Comparison of ENCODE assay signal across 8 mouse cellular contexts in the genomic region with DNA sequence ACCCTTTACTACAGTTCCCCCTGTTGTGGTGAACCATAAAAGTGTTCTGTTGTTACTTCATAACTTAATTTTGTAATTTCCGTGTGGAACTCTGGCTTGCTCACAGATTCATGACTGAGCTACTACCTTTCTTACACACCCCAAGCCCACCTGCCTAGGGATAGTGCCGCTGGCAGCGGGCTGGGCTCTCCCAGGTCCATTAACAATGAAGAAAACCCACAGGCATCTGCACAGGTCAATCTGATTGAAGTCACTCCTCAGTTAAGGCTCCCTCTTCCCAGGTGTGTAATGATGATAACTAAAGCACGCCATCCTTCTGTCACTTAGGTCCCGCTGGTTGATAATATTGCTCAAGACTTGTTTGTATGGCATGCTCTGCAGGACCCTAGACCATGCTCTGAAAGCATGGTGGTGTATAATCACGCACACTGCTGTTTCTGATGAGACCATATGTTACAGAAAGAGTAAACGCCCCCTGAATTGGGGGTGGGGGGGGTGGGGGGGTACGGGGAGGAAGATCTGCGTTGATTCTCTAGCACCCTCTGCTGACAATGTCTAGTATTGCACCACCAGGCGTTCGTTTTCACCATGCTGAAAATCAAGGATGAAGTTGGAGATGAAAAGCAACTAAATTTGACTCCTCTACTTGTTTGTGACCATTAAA. TPM values are rescaled to one million over a fixed set of nuclear protein-coding genes. Genes with fewer than 3 reads are reported as not detected.
DNase-seq lines count a peak whose midpoint lies in the region; ATAC-seq lines count a peak whose summit lies in the region.

No protein-coding gene starts in this region.

- H3K9me3 ChIP-seq in heart, embryonic 12.5 days (replicated peaks), result no peaks in the 10 kb centered on the region
- no peaks in the 10 kb centered on the region for H3K9me3 ChIP-seq in midbrain, embryonic 13.5 days

- intact Hi-C loops in heart, postnatal 10 days (cut with DNase I), result loop anchor here (1.0 kb wide), 1 partner anchor 77 kb away; no protein-coding TSS in a partner anchor
- intact Hi-C loops in left cerebral cortex, postnatal 25 days (cut with DNase I), result loop anchor here (2.0 kb wide), 1 partner anchor 77 kb away; no protein-coding TSS in a partner anchor

- H3K4me3 ChIP-seq in heart, embryonic 12.5 days, result no peak overlapping the region
- H3K4me3 ChIP-seq in midbrain, embryonic 13.5 days (replicated peaks), result no peak overlapping the region

- ATAC-seq in heart, embryonic 12.5 days (ENCODE audit: insufficient number of reproducible peaks, low FRiP score), result no peak
- ATAC-seq in midbrain, embryonic 13.5 days, result peak; percentile 64; the same call in 1 of the 2 replicates

- no peak overlapping the region for H3K27ac ChIP-seq in heart, embryonic 12.5 days (ENCODE audit: poor library complexity, severe bottlenecking)
- no peak overlapping the region for H3K27ac ChIP-seq in midbrain, embryonic 13.5 days

- H3K4me1 ChIP-seq in heart, embryonic 12.5 days (replicated peaks), result 0 out of 2 replicates have a peak, but pooled peaks cover 3% of the 10 kb centered on the region
- H3K4me1 ChIP-seq in midbrain, embryonic 13.5 days (replicated peaks), result peaks cover 6% of the 10 kb centered on the region

- 32% methylated on average over 11 of the region's 11 CpGs for WGBS in heart, embryonic 12.5 days
- WGBS in midbrain, embryonic 13.5 days, result 36% methylated on average over 11 of the region's 11 CpGs

- H3K4me2 ChIP-seq in heart, embryonic 12.5 days, result peak overlapping the region; percentile 28; the same call in 1 of the 2 replicates
- H3K4me2 ChIP-seq in midbrain, embryonic 13.5 days (replicated peaks), result no peak overlapping the region; the same call in 1 of the 2 replicates

- no peaks in the 10 kb centered on the region for H3K36me3 ChIP-seq in heart, embryonic 12.5 days
- H3K36me3 ChIP-seq in midbrain, embryonic 13.5 days, result no peaks in the 10 kb centered on the region

- peaks cover 4% of the 10 kb centered on the region; the same call in 1 of the 2 replicates for H3K27me3 ChIP-seq in heart, embryonic 12.5 days (replicated peaks)
- no peaks in the 10 kb centered on the region for H3K27me3 ChIP-seq in midbrain, embryonic 13.5 days

- no peak overlapping the region for H3K9ac ChIP-seq in heart, embryonic 12.5 days
- no peak overlapping the region for H3K9ac ChIP-seq in midbrain, embryonic 13.5 days (replicated peaks)

- no peak for DNase-seq in heart, adult 11 months
- peak; percentile 27 to 52 for DNase-seq in CD8-positive naive resting alpha-beta T cell, adult 2 months (ENCODE audit: low read depth in 2 of 2, low spot score in 2 of 2)
- peak; percentile 46 for DNase-seq in c-Kit-positive CD71-negative TER-119-negative erythroid progenitor cells, embryonic 14.5 days (ENCODE audit: low read depth)
- DNase-seq in heart, postnatal 10 days, result peak; percentile 28 to 69
- DNase-seq in left cerebral cortex, postnatal 25 days (ENCODE audit: low spot score in 2 of 2), result peak; percentile 19 to 44
- DNase-seq in ovary, adult 18-20 months (ENCODE audit: low spot score), result no peak

RNA-seq across cellular contexts. Expression of a gene that starts 5.6 kb away (rescaled TPM):
- polyA plus RNA-seq in heart, embryonic 12.5 days (2016; fragmentation: Nextera tagmentation; extraction: Ambion mirVana), result 63.6 and 66.7 TPM in 2 replicates
- 10 to 100 TPM; 34.1 to 34.2 TPM for total RNA-seq in heart, postnatal 10 days (2021)
- 10 to 100 TPM; 61.4 to 76.9 TPM for total RNA-seq in left cerebral cortex, postnatal 25 days (2021)
- 93.1 and 94.6 TPM in 2 replicates for polyA plus RNA-seq in midbrain, embryonic 13.5 days (2015; fragmentation: Nextera tagmentation; extraction: Ambion mirVana)

Comparison
In these comparisons a context has a peak if more than half of its experiments do, and no peak if none do; other contexts are left out.
1. DNase-seq: peak in CD8-positive naive resting alpha-beta T cell, adult 2 months (2 of 2), c-Kit-positive CD71-negative TER-119-negative erythroid progenitor cells, embryonic 14.5 days (single experiment), heart, postnatal 10 days (2 of 2) and left cerebral cortex, postnatal 25 days (2 of 2); none in heart, adult 11 months (single experiment) and ovary, adult 18-20 months (single experiment).